Mouse (Mus musculus) lung, postnatal 36 days (tissue): ENCODE measurements around the gene Dnah3.
A peak's percentile ranks its signal among the peaks of the same experiment; 100 is the strongest.

Experiments used
- DNase-seq: peaks from one replicate; pipeline ENCODE4 v3.0.0; 2022; ENCODE audit warnings: mixed read lengths

Gene Dnah3

DNA sequence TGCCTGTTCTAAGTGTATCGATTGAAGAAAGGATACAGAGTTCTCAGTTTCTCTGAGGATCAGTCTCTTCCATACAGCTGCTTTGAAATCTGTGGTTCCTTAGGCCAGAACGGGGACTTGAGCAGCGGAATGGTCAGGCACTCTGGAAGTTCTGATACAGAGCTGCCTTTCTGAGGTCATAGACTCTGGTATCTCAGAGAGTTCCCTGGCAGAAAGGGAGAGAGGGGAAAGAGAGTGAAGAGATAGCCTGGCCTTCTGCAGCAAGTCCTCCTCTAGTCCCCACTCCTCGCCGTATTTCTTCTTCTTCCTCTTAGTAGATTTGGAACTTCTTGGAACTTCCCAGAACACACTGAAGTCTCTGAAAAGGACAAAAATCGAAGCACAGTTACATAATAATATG, at the start of gene Dnah3:
Dnah3 (minus strand) TSS at position 101 of the 400 bp plus-strand sequence.
- no peak for DNase-seq

DNA sequence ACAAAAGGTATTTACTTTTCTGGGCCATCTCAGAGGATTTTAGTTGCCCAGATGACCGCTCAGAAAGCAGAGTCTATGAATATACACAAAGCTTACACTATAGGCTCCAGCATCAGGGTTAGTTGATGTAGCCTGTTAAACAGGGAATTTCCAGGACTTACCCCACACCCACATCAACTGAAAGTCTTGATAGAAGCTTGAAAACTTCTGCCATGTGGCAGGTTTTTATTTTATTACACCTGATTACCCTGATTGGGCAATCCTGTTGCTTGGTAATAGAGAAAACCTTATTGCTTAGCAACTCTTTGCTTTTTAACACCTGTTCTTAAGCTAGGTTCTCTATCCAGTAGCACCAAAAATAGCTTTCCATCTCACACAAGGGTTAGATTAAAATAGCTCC, 47.7 kb upstream of the Dnah3 start:
- no peak for DNase-seq

GRCm38 (mm10) chr7:120128951-120129350, 33.9 kb upstream of the Dnah3 start:
- peak; percentile 79 for DNase-seq

- DNase-seq = no peak
Measured at GRCm38 (mm10) chr7:120127686-120128059, 32.6 kb upstream of the Dnah3 start.

GRCm38 (mm10) chr7:120126976-120127685, 32.1 kb upstream of the Dnah3 start:
- no peak for DNase-seq

DNA sequence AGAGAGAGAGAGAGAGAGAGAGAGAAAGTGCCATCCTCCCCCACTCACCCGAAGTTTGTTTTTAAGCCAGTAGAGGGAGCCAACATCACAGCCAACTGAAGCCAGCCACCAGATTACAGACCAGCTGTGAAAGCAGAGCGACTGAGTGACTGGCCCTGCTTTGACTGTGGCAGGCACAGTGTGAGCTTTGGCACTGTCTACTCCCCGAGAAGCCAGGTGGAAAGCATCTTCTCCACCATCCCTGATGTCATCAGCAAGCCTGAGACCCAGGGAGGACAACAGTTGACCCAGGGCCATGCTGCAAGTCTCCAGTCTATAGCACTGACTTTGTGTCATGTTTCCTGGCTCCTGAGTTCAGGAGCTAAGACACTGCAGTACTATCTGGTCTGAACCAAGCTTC, 29.8 kb upstream of the Dnah3 start:
- peak; percentile 88 for DNase-seq

DNA sequence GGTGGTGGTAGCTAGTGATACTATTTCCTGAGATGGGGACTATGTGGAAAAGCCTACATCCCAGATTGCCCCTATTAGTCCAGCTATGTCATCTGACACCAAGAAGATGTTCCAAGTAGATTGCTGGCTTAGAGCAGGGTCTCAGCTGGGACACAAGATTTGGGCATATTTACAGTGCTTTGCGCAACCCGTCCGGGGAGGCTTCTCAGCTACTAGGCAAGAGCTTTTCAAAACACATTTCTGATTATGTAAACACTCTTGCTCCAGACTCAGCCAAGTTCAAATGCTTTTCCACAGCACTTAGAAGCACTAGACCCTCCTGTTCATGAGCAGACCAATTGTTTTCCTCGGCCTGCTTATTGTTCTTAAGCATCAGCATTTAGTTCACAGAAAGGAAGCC, 28.7 kb upstream of the Dnah3 start:
- DNase-seq = peak; percentile 84

DNA sequence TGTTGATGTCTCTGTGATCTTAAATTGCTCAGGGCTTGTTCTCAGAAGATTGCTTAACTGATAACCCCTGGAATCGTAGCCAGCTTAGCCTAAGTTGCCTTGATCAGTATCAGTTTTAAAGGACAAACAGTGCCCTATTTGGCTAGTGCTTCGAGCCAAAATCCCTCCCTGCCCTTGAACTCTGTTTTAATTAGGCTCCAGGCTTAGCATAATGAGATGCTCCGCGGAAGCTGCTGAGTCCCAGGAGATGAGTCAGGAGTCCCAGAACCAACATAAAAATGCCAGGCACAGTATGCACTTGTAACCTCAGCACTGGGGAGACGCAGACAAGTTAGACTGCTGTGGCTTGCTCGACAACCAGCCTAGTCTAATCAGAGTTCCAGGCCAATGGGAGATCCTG, 22.4 kb upstream of the Dnah3 start:
- no peak for DNase-seq

DNA sequence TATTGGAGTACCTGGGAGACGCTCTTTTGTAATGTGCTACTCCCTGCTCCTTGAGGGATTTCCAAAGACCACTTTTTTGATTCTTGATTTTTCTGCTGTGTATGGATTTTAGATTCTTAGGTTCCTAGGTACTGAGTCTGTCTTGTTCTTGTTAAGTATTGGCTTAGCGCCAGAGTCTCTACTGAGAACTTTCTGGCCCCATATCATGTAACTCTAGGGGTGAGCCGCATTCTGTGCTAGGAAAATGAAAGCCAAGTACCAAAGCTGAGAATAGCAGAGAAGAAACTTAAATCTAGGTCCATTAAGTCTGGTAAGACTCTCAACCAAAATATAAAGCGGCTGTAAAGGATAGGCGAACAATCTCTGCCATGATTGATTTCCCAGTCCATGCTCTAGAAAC, 21.9 kb upstream of the Dnah3 start:
- DNase-seq = no peak

DNA sequence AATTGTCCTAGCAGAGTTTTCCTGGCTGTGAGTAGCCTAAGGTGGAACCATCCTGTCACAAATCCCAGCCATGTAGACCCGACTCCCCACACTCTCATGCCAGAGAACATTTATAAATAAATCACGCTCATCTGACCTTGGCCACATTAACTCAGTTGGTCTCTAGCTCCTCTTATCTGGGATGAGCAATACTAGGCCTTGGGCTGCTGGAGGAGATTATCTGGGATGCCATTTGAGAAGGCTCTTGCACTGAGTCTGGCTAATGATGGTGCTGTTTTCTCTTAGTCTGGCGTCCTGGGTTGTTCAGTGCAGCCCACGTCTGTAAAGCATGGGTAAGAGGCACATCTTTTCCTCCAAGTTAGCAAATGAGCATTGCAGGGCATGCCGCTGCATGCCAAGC, 14.6 kb upstream of the Dnah3 start:
- no peak for DNase-seq

DNA sequence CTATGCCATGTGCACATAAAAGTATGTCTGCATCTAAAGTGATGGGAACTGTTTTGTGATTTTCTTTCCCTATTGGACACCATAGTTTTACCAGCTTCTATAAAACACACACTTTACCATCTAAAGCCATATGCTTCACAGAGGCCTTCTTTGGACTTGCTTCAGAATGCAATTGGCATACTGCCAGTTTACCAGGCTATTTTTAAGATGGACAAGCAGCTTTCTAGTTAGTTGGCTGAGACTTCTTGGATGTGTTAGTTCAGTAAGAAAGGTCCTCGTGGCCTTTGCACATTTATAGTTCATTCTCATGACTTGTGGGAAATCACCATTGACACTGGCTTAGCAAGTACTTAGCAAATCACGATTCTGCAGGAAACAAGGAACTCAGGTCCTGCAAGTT, 11.3 kb upstream of the Dnah3 start:
- no peak for DNase-seq

DNA sequence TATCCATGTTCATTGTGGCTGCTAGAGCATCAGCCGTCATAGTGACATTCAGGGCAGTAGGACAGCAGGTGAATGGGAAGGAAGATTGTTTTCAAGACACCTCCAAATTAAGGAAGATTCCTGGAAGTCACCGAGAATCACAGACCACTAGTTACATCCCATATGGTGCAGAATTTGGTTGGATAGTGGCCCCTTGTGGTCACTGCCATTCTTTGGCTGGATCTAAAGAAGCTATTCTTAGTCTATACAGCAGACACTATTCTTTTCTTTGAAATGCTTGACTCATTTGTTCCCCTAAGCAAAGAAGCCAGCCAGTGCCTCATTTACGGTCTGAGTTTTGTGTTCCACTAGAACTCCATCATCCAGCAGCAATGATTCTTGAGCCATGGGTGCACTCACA, 9.9 kb upstream of the Dnah3 start:
- DNase-seq = no peak

DNA sequence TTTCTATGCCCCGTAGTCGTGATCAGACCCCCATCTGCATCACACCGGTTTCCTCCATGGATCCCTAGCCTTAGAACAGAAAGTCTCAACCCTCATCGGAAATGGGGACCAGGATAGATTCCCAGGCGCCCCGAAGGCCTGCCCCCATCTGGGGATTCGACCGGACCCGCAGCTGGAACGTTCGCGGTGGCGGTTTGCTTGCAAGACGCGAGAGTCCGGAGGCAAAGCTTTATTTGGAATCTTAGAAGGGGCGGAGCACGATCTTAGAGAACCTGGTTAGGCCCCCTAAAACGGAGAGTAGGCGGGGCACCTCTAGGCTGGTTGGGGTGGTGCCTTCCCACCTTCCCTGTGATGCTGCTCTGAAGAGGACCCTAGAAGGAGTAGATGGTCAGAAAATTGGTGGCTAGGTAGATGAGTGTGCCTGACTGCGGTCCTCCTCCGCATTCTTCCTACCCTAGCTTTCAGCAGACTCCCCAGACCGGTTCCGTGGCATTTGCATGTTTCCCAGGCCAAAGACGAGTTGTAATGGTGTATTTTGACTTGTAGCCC, 8.0 kb upstream of the Dnah3 start:
- peak; percentile 72 for DNase-seq

GRCm38 (mm10) chr7:120102164-120102972, 7.3 kb upstream of the Dnah3 start, which contains the start of gene Tmem159:
TSS of gene Tmem159 (plus strand) at chr7:120102353.
- DNase-seq = peak; percentile 97

GRCm38 (mm10) chr7:120098403-120098802, 3.3 kb upstream of the Dnah3 start:
- DNase-seq = peak; percentile 93

DNA sequence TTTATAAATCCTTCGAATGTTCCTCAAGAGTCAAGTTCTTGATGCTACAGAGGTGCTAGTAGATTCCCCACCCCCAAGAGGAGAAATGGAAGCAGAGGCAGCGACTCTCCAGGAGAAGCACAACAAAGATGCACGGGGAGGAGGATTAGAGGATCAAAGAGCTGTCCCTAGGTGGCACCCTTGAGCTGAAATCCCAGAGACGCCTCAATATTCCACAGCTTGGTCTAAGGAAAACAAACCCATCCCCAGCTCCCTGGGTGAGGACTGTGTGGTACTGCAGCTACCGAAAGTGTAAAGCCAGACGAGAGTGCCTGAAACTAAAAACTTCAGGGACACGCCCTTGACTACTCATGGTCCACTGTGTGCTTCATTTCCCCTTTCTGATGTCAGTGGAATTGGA, 2.8 kb upstream of the Dnah3 start:
- peak; percentile 87 for DNase-seq

- no peak for DNase-seq
Measured at GRCm38 (mm10) chr7:120094216-120094615, 864 bp downstream of the Dnah3 start.

DNA sequence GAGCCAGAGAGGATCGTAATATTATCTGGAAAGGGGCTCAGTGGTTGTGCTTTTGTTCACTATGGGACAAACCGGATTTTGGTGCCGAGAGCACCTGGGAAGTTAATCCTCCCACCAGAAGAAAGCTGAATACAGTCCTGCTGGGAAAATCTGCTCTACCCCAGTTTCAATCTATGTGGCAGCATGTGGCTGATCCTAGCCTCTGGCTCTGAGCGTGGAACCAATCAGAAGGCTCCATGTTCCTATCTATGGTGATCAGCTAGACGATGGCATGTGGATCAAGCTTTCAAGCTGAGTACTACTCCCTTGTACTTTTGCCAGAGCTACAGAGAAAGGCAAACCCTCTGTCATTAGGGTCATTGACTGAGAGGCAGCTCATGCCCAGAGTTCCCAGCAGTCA, 2.0 kb downstream of the Dnah3 start:
- DNase-seq = no peak

DNA sequence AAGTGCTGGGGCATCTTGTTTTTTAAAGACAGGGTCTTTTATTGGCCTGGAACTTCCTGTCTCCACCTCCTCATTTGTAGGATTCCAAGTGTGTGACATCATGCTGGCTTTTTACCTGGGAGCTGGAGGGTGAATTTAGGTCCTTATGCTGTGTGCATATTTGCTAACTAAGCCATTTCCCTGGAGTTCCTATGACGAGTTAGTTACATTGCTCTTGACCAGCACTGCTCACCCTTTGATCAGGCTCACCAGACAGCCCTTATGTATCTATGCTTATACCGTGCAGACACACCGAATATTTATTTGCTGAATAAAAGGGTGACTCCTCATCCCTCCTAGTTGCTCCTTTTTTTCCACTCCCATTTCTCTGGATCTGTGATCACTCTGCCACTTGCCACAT, 14.9 kb downstream of the Dnah3 start:
- no peak for DNase-seq

- DNase-seq = no peak
Measured at GRCm38 (mm10) chr7:120069164-120069563, 25.9 kb downstream of the Dnah3 start.

DNA sequence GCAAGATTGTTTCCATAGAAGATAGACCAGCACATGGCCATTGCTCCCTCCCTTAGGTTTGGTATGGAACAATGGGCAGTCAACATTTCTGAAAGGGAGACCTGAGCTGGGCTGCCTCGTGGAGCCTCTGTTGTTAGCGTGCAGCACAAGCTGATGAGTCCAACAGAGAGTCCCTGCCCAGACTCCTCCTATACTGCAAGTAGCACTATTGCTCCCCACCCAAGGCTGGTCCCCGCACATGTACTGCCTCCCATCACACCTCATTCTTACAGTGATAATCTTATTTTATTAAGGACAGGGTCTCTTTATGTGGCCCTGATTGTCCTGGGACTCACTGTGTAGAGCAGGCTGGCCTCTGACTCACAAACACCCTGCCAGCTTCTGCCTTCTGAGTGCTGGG, 27.0 kb downstream of the Dnah3 start:
- no peak for DNase-seq

DNA sequence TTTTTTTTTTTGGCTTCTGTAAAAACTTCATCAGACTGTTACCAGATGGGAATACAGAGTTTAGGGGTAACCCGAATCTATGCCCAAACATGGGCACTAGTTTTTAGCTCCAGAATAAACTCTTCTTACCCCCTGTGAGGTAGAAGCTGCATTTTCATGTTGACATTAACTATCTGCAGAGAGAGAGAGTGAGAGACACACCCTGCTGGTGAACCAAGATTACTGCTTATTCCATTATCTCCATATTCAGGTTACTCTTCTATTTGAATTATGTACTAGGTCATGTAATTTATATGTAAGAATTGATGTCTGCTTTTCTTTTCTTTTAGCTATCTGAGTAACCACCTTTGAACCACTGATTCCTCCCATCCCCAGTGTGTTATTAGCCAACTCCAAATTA, 31.0 kb downstream of the Dnah3 start:
- DNase-seq = no peak

DNA sequence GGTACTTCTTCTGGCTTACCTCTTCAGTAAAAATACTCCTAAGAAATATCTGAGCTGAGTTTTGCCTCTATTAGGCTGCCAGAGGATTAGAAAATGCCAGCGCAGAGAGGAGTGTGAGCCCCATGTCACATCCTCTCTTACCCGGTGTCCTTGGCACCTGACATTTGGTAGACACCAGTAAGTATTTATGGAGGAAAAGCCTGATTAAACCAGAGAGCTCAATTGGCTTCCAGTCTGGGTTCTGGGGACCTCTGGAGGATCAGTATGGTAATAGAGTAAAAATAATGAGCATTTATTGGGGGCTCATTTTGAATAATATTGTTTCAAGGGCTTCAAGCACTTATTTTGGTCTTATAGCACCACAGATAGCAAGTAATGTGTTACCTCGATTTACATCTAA, 39.6 kb downstream of the Dnah3 start:
- no peak for DNase-seq

DNA sequence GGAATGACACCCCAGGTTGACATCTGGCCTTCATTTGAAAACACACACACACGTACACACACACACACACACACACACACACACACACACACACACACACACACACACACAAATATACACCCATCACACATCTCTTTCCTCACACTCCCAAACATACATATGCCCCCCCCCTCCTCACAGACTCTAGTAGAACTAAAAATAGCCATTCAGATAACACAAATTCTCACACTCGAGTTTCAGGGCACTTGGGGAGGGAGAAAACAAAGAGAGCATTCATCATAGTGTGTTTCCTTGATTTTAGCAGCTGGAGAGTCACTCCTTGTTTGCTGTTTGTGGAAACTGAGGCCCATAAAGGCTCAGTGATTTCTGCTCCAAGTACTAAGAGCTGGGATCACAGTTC, 41.1 kb downstream of the Dnah3 start:
- no peak for DNase-seq
